Mouse (Mus musculus) MEL (cell line): Measurements from ENCODE around the gene Vmn2r27.

ENCODE experiments used
- CHD2 ChIP-seq: IDR thresholded peaks from 2 replicates; pipeline ENCODE4 v1.6.1; 2011; ENCODE audit warnings: low read length, improper control_type of control experiment
- CTCF ChIP-seq, 3 experiments: IDR thresholded peaks in 2 of 3; conservative IDR thresholded peaks in 1 of 3; 2 replicates each; pipeline ENCODE4 v1.5.1; 2011 to 2012; ENCODE audit warnings: low read length in 3 of 3, low read depth in 2 of 3, mild to moderate bottlenecking in 2 of 3, improper control_type of control experiment in 1 of 3, inconsistent platforms in 1 of 3, mixed read lengths in 1 of 3, moderate library complexity in 1 of 3; ENCODE audit not compliant: control insufficient read depth in 1 of 3, insufficient read depth in 1 of 3, poor library complexity in 1 of 3, severe bottlenecking in 1 of 3
- MEF2A ChIP-seq: IDR thresholded peaks from 2 replicates; pipeline ENCODE4 v1.6.1; 2014; ENCODE audit warnings: low read depth, mild to moderate bottlenecking, inconsistent platforms, low read length, improper control_type of control experiment; ENCODE audit not compliant: poor library complexity, insufficient replicate concordance, severe bottlenecking; ENCODE audit errors: extremely low read depth
- RCOR1 ChIP-seq: IDR thresholded peaks from 2 replicates; pipeline ENCODE4 v1.6.1; 2012; ENCODE audit warnings: low read depth, mild to moderate bottlenecking, inconsistent platforms, low read length, improper control_type of control experiment
- SMC3 ChIP-seq: IDR thresholded peaks from 2 replicates; pipeline ENCODE4 v1.6.1; 2011; ENCODE audit warnings: low read depth, low read length, improper control_type of control experiment

- TF ChIP-seq MEF2A (no peak), RCOR1 (no peak), CTCF (IDR thresholded peaks at IDR 0.05 in 2 of 3, conservative IDR thresholded peaks at IDR 0.05 in 1 of 3; ENCODE audit: control insufficient read depth in 1 of 3, insufficient read depth in 1 of 3, low read depth in 2 of 3, low read length in 3 of 3, poor library complexity in 1 of 3, severe bottlenecking in 1 of 3) (peak; percentile 74 to 91 (median 91)), SMC3 (peak; percentile 95), CHD2 (no peak)
These were observed 28.7 kb upstream of the Vmn2r27 start for GRCm38 (mm10) chr6:124260198-124260931.
